Mouse (Mus musculus) intestine, postnatal 0 days (tissue): ENCODE results near the gene Mrpl21. TPM values are rescaled to one million over a fixed set of nuclear protein-coding genes. Genes with fewer than 3 reads are reported as not detected.

Experiments used
- ATAC-seq: fragments of 200-750 bp; cut with Nextera tagmentation; 2 replicates; pipeline ENCODE4 v1.8.0; 2017; ENCODE audit warnings: mild to moderate bottlenecking, moderate TSS enrichment, moderate library complexity
- H3K27ac ChIP-seq: fragments of 300-500 bp; sonication (generic); 2 replicates; pipeline ENCODE4 v1.5.1; 2014; ENCODE audit warnings: mild to moderate bottlenecking, low read depth, low read length, moderate library complexity
- H3K27me3 ChIP-seq: fragments of 300-500 bp; sonication (generic); replicated peaks from 2 replicates; pipeline ENCODE4 v1.6.1; 2014; ENCODE audit warnings: low read length, mixed read lengths; ENCODE audit not compliant: control insufficient read depth, insufficient read depth
- H3K36me3 ChIP-seq: fragments of 300-500 bp; sonication (generic); 2 replicates; pipeline ENCODE4 v1.6.1; 2014; ENCODE audit warnings: mild to moderate bottlenecking, moderate library complexity; ENCODE audit not compliant: control insufficient read depth, insufficient read depth
- H3K4me1 ChIP-seq: fragments of 300-500 bp; sonication (generic); replicated peaks from 2 replicates; pipeline ENCODE4 v1.6.1; 2014; ENCODE audit warnings: antibody characterized with exemption, low read length, mixed read lengths; ENCODE audit not compliant: control insufficient read depth, insufficient read depth
- H3K4me2 ChIP-seq: fragments of 300-500 bp; sonication (generic); replicated peaks from 2 replicates; pipeline ENCODE4 v1.6.1; 2014; ENCODE audit warnings: low read depth, mild to moderate bottlenecking, moderate library complexity
- H3K4me3 ChIP-seq: fragments of 300-500 bp; sonication (generic); 2 replicates; pipeline ENCODE4 v1.5.1; 2014; ENCODE audit warnings: low read depth, low read length
- H3K9ac ChIP-seq: fragments of 300-500 bp; sonication (generic); 2 replicates; pipeline ENCODE4 v1.6.1; 2014; ENCODE audit warnings: mild to moderate bottlenecking, low read depth, low read length
- H3K9me3 ChIP-seq: fragments of 300-500 bp; sonication (generic); 2 replicates; pipeline ENCODE4 v1.6.1; 2016; ENCODE audit warnings: mixed run types; ENCODE audit not compliant: control insufficient read depth
- CTCF ChIP-seq: sonication (generic); IDR thresholded peaks from 2 replicates; pipeline ENCODE4 v1.5.1; 2016; ENCODE audit warnings: low read depth, mild to moderate bottlenecking, control low read depth, antibody characterized with exemption, moderate library complexity
- WGBS: fragments of 180-500 bp; shearing (Covaris S2); extraction: QIAGEN DNeasy Blood & Tissue Kit; methylation state at CpG from one replicate; pipeline ENCODE4 v1.1.7; 2014; 5-methylcytosine and 5-hydroxymethylcytosine counted together
- polyA plus RNA-seq: library from polyadenylated mRNA; unstranded; fragments of >200 nt; fragmentation: Nextera tagmentation; extraction: Ambion mirVana; gene quantifications from 2 replicates; pipeline ENCODE4 v1.2.1, GENCODE M21; 2015

Gene Mrpl21
- 69.1 and 75.1 TPM in 2 replicates for polyA plus RNA-seq

DNA sequence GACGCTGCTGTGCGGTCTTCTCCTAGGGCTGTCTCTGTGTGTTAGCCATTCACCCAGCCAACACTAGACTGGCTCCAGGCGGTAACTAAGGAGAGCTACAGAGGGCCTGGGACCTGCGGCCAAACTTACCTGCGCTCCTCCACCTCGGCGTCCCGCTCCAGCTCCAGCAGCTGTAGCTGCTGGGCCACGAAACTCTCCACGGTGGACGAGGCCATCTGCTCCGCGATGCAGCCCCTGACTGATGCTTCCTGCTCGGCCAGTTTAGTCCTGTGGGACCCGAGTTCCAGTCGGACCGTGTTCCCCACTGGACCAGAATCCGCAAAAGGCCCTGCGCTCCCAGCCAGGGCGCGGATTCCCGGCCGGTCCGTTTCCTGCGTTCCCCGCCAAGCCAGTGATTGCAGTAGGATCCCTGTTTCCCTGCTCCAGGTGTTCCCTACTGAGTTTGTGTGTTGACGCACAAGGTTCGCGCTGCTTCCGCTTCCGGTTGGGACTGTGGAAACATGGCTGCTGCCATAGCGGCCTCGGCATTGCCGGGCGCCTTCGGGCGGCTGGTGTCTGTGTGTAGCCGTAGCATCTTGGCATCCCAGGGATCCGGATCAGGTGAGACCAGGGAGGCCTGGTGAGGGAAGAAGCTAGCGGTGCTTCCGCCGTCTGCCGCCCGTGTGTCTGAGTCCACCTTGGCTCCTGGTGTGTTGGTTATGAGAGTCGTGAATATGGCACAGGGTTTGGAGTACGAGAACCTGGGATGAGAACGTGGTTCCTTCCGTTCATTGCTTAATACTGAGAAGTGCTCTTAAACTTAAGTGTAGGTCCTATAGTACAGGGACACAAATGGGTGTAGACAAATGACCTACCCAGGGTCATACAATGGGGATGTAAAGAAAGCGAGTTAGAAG, at the start of gene Mrpl21, which contains the start of gene Ighmbp2:
Gene Mrpl21 (plus strand): TSS at position 330 of the 896 bp plus-strand sequence.
Gene Ighmbp2 (minus strand): TSS at position 446 of the 896 bp plus-strand sequence.
- Histone ChIP-seq H3K4me2 (peak within 1 kb of the TSS; percentile 88), H3K9me3 (no peaks in the 10 kb centered on the region), H3K27me3 (no peaks in the 10 kb centered on the region), H3K4me3 (peak within 1 kb of the TSS; percentile 95), H3K36me3 (peaks cover 42% of the 10 kb centered on the region), H3K27ac (peak within 1 kb of the TSS; percentile 60), H3K9ac (peak within 1 kb of the TSS; percentile 84), H3K4me1 (no peaks in the 10 kb centered on the region)
- under 1% methylated on average over 49 of the region's 49 CpGs for WGBS
- TF ChIP-seq CTCF = peak; percentile 2; the same call in 1 of the 2 replicates
- ATAC-seq = peak; percentile 89

DNA sequence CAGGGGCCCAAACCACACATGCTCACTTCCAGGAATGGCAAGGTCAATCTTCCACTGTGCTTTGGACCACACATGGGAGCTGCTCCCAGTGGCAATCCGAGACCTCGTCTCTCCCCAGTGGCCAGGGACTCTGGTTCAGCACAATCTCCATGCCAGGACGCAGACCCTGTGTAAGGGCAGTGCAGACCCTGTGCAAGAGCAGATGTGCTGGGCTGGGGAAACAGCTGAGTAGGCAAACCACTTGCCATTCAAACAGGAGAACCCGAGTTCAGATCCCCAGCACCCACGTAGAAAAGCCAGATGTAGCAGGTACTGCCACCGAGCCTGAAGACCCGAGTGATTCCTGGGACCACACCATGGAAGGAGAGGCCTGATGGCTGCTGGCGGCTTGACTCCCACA, 22.7 kb upstream of the Mrpl21 start:
- H3K36me3 ChIP-seq = peaks cover 42% of the 10 kb centered on the region
- no peaks in the 10 kb centered on the region for H3K4me1 ChIP-seq
- H3K9ac ChIP-seq = no peak overlapping the region
- TF ChIP-seq CTCF = no peak
- no peaks in the 10 kb centered on the region for H3K9me3 ChIP-seq
- ATAC-seq = no peak
- H3K27ac ChIP-seq = no peak overlapping the region
- H3K27me3 ChIP-seq = no peaks in the 10 kb centered on the region
- H3K4me2 ChIP-seq = no peak overlapping the region
- WGBS = 94% methylated on average over 8 of the region's 8 CpGs
- no peak overlapping the region for H3K4me3 ChIP-seq

DNA sequence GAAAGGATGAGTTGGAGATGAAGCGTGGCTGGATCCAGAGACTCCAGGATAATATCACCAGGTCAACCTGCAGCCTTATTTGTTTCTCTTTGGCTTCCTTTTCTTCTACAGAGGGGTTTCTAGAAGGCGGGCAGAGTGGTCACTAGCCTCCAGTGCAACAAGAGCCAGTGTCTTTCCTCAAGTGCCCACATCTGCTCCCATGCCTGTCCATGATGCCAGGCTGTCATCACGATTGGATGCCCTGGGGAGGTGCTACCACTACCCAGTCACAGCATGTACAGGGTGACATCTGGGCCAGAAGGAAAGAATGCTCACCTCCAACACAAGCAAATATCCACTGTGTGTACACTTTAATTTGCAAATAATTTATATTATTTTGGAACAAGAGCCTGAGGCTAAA, 22.1 kb upstream of the Mrpl21 start:
- 97% methylated on average over 3 of the region's 3 CpGs for WGBS
- no peak overlapping the region for H3K4me3 ChIP-seq
- no peaks in the 10 kb centered on the region for H3K9me3 ChIP-seq
- no peak overlapping the region for H3K9ac ChIP-seq
- no peak overlapping the region for H3K4me2 ChIP-seq
- H3K4me1 ChIP-seq = no peaks in the 10 kb centered on the region
- no peaks in the 10 kb centered on the region for H3K27me3 ChIP-seq
- no peak for TF ChIP-seq CTCF
- H3K27ac ChIP-seq = no peak overlapping the region
- H3K36me3 ChIP-seq = peaks cover 48% of the 10 kb centered on the region
- no peak for ATAC-seq

DNA sequence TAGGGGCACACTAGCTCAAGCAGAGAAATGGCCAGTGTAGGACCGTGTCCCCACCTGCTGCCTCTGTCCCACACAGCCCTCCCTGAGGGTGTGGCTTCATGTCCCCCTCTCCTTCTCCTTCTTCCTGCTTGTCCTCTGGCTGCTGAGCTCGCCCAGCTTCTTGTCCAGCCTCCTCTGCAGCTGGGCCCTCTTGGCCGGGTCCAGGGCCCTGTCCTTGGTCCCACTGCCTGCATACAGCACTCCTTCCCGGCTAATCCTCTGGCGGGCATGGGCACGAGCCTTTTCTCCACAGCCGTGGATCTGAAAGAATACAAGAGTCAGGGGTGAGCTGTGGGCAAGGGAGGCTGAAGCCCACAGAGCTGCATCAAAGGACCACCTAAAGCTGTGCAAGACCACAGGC, 21.4 kb upstream of the Mrpl21 start:
- WGBS = 98% methylated on average over 7 of the region's 7 CpGs
- H3K4me1 ChIP-seq = no peaks in the 10 kb centered on the region
- H3K9me3 ChIP-seq = no peaks in the 10 kb centered on the region
- no peak overlapping the region for H3K4me2 ChIP-seq
- no peak overlapping the region for H3K27ac ChIP-seq
- TF ChIP-seq CTCF = no peak
- H3K27me3 ChIP-seq = no peaks in the 10 kb centered on the region
- H3K9ac ChIP-seq = no peak overlapping the region
- no peak overlapping the region for H3K4me3 ChIP-seq
- ATAC-seq = no peak
- H3K36me3 ChIP-seq = peaks cover 56% of the 10 kb centered on the region

DNA sequence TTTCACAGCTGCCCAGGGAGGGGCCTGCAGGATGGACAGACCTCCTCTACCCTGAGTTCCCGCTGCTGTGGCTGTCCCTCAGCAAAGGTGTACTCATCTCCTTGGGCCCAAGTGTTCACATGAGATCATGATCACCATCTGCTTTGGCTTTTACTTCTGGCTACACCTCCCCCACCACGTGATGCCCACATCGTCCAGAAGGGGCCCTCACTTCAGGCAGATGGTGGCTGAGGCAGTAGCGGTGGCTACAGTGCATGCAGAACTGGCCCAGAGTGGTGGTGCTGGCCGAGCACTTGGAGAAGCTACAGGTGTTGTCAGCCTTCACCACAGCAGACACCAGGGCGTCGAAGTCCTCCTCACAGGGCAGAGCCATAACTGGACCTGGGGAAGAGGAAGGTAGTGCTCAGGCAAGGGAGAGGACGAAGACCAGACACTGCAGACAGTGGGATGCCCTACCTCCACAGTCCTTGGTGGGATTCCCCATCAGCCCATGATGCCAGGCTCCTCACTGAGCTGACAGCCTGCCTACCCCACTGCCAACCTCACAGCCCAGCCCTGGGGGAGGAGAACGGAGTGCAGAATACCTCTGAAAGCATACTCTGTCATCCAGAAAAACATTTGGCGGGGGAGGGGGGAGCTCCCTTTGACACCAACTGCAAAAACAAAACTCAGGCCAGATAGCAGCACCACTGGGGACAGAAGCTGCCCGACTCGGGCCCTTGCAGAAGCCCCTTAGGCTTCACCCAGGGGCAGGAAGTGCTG, 20.8 kb upstream of the Mrpl21 start:
- no peak overlapping the region for H3K4me3 ChIP-seq
- H3K9ac ChIP-seq = no peak overlapping the region
- H3K4me2 ChIP-seq = no peak overlapping the region
- no peak overlapping the region for H3K27ac ChIP-seq
- peaks cover 62% of the 10 kb centered on the region for H3K36me3 ChIP-seq
- no peaks in the 10 kb centered on the region for H3K4me1 ChIP-seq
- 85% methylated on average over 12 of the region's 12 CpGs for WGBS
- H3K27me3 ChIP-seq = no peaks in the 10 kb centered on the region
- no peak for ATAC-seq
- no peaks in the 10 kb centered on the region for H3K9me3 ChIP-seq
- no peak for TF ChIP-seq CTCF

DNA sequence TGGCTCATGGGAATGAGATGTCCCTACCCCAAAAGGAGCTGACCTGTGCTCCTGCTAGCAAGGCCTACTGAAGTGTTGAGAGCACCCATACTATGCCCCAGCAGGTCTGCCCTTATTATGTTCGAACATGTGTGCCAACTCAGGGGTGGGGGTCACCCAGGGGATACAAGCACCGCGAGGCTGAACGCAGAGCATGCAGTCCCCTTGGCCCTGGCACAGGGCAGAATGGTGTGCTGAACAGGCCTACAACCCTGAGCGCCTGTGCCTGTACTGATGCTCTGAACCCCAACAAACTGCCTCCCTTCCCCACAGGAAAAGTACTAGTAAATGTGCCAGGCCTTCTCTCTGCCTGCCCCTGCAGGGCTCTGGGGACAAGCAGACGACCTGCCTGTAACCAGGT, 18.4 kb upstream of the Mrpl21 start:
- Histone ChIP-seq H3K4me1 (no peaks in the 10 kb centered on the region), H3K4me2 (no peak overlapping the region), H3K36me3 (peaks cover 86% of the 10 kb centered on the region), H3K4me3 (no peak overlapping the region), H3K27me3 (no peaks in the 10 kb centered on the region), H3K27ac (no peak overlapping the region), H3K9ac (no peak overlapping the region), H3K9me3 (no peaks in the 10 kb centered on the region)
- 88% methylated on average over 6 of the region's 6 CpGs for WGBS
- no peak for TF ChIP-seq CTCF
- ATAC-seq = no peak
